Mouse (Mus musculus) ES-E14 (cell line): ENCODE measurements around the gene Fkbp8. TPM values are rescaled to one million over a fixed set of nuclear protein-coding genes. Genes with fewer than 3 reads are reported as not detected.
A peak's percentile ranks its signal among the peaks of the same experiment; 100 is the strongest.

ENCODE experiments used
- DNase-seq: peaks from one replicate; pipeline ENCODE4 v3.0.0-alpha.2; 2013; ENCODE audit warnings: low read depth, low spot score
- H3K27ac ChIP-seq: 2 replicates; pipeline ENCODE4 v1.5.1; 2012; ENCODE audit warnings: low read depth, mild to moderate bottlenecking, low read length, moderate library complexity, mixed read lengths; ENCODE audit not compliant: poor library complexity, insufficient read depth, severe bottlenecking
- H3K36me3 ChIP-seq: 2 replicates; pipeline ENCODE4 v1.6.1; 2012; ENCODE audit warnings: mild to moderate bottlenecking, low read length, moderate library complexity, mixed read lengths; ENCODE audit not compliant: control insufficient read depth, poor library complexity, insufficient read depth, severe bottlenecking
- H3K4me1 ChIP-seq, 2 experiments: fragments of 150-350 bp in 1 of 2; sonication (generic) in 1 of 2; 2 replicates each; pipeline ENCODE4 v1.6.1; 2012; ENCODE audit warnings: low read length in 2 of 2, mild to moderate bottlenecking in 1 of 2, mixed read lengths in 1 of 2; ENCODE audit not compliant: control insufficient read depth in 2 of 2, insufficient read depth in 2 of 2, poor library complexity in 1 of 2
- H3K4me3 ChIP-seq, 2 experiments: fragments of 150-350 bp in 1 of 2; sonication (generic) in 1 of 2; 2 replicates each; pipeline ENCODE4 v1.5.1; 2012; ENCODE audit warnings: low read length in 2 of 2, low read depth in 1 of 2, mild to moderate bottlenecking in 1 of 2, mixed read lengths in 1 of 2; ENCODE audit not compliant: insufficient read depth in 1 of 2, poor library complexity in 1 of 2, severe bottlenecking in 1 of 2
- H3K9ac ChIP-seq: 2 replicates; pipeline ENCODE4 v1.6.1; 2012; ENCODE audit warnings: low read depth, mild to moderate bottlenecking, low read length, mixed read lengths; ENCODE audit not compliant: poor library complexity, insufficient read depth, severe bottlenecking
- H3K9me3 ChIP-seq: fragments of 150-350 bp; sonication (generic); 2 replicates; pipeline ENCODE4 v1.6.1; 2012; ENCODE audit warnings: low read depth, mild to moderate bottlenecking, low read length; ENCODE audit not compliant: control insufficient read depth, insufficient read depth
- CHD2 ChIP-seq: IDR thresholded peaks from 2 replicates; pipeline ENCODE4 v1.6.1; 2014; ENCODE audit warnings: mild to moderate bottlenecking, low read depth, low read length, inconsistent platforms
- HCFC1 ChIP-seq: IDR thresholded peaks from 2 replicates; pipeline ENCODE4 v1.6.1; 2012; ENCODE audit warnings: low read length, inconsistent platforms, borderline replicate concordance; ENCODE audit not compliant: insufficient read depth
- MAFK ChIP-seq: IDR thresholded peaks from 2 replicates; pipeline ENCODE4 v1.6.1; 2014; ENCODE audit warnings: mild to moderate bottlenecking, low read depth, low read length, inconsistent platforms; ENCODE audit not compliant: insufficient read depth
- ZC3H11A ChIP-seq: IDR thresholded peaks from 2 replicates; pipeline ENCODE4 v1.6.1; 2012; ENCODE audit warnings: low read depth, mild to moderate bottlenecking, inconsistent platforms, low read length, borderline replicate concordance
- ZNF384 ChIP-seq: IDR thresholded peaks from 2 replicates; pipeline ENCODE4 v1.6.1; 2012; ENCODE audit warnings: low read depth, low read length, inconsistent platforms
- in situ Hi-C, 2 experiments: fragments of 600-800 bp; cut with MboI; formaldehyde crosslinking; loops; one replicate each; pipeline ENCODE4 v1.15.1; 2025; ENCODE audit warnings: low sequenced_read_pairs in 2 of 2, inconsistent platforms in 1 of 2; ENCODE audit not compliant: unreplicated experiment in 2 of 2
- total RNA-seq: library from RNA; depleted of rRNA; stranded (reverse); fragments of 300-350 nt; gene quantifications from 2 replicates; pipeline ENCODE4 v1.2.3, GENCODE M21; 2012

Gene Fkbp8
- total RNA-seq, 1 experiment = 252 TPM

DNA sequence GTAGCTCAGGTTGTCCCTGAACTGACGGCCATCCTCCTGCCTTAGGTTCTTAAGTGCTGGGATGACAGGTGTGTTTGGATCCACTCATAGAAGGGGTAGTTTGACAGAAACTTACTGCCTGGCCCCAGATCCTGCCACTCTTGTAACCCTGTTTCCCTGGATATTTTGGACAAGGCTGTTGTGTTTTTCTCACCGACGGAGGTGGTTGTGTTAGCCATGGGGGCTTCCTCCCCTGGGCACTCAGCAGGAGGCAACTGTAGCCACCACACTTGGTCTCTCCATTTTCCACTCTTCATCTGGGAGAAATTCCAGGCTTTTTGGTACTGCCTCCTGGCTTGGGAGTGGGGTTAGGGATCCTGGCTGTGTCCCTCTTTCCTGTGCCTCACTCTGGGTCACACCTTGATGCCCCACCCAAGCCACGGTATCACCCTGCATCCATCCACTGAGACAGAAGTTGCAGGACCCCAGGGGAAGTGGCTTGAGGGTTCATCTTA, 12.5 kb downstream of the Fkbp8 start:
- H3K4me1 ChIP-seq = 0 out of 4 replicates have a peak, but pooled peaks cover 0 to 2% of the 10 kb centered on the region in 2 experiments
- H3K36me3 ChIP-seq = peaks cover 4% of the 10 kb centered on the region
- H3K9ac ChIP-seq = peak overlapping the region; percentile 91
- peak overlapping the region; percentile 76 to 85 for H3K4me3 ChIP-seq
- no peak for DNase-seq
- TF ChIP-seq HCFC1 (no peak), MAFK (no peak), ZNF384 (no peak), ZC3H11A (no peak), CHD2 (no peak)
- in situ Hi-C loops = no loop called here
- H3K9me3 ChIP-seq = no peaks in the 10 kb centered on the region
- no peak overlapping the region for H3K27ac ChIP-seq

GRCm38 (mm10) chr8:70540507-70541071, 13.1 kb downstream of the Fkbp8 start:
- no peak for DNase-seq
- Histone ChIP-seq H3K36me3 (peaks cover 1% of the 10 kb centered on the region), H3K9me3 (no peaks in the 10 kb centered on the region), H3K4me1 (0 out of 4 replicates have a peak, but pooled peaks cover 0 to 2% of the 10 kb centered on the region in 2 experiments), H3K4me3 (peak overlapping the region; percentile 76 to 85), H3K9ac (peak overlapping the region; percentile 91), H3K27ac (no peak overlapping the region)
- no peak for TF ChIP-seq CHD2
- no peak for TF ChIP-seq HCFC1
- TF ChIP-seq ZNF384 = no peak
- TF ChIP-seq MAFK = no peak
- TF ChIP-seq ZC3H11A = no peak
- in situ Hi-C loops = no loop called here

DNA sequence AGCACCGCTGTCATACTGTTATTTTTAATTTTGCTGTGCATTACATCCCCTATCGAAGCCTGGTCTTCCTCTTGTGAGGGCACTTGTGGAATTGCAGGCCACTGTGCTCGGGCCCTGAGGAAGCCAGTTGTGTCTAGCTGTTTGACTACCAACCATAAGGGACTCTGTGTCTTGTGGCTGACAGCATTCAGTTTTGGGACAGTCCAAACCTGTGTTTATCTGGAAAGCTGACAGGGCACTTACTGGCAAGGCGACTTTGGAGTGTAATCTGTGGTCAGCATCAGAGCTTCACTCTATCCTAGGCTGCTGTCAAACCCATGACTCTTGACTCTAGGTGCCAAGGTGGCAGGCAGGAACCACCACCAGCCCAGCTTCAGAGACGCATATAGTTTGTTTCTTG, 13.6 kb downstream of the Fkbp8 start:
- no peak overlapping the region for H3K4me3 ChIP-seq
- 0 out of 4 replicates have a peak, but pooled peaks cover 0 to 2% of the 10 kb centered on the region in 2 experiments for H3K4me1 ChIP-seq
- no peak overlapping the region for H3K27ac ChIP-seq
- H3K9ac ChIP-seq = 0 out of 2 replicates have a peak overlapping the region, but pooled peaks have one; percentile 91
- in situ Hi-C loops = no loop called here
- H3K9me3 ChIP-seq = no peaks in the 10 kb centered on the region
- TF ChIP-seq ZNF384 = no peak
- TF ChIP-seq MAFK = no peak
- no peak for TF ChIP-seq CHD2
- TF ChIP-seq ZC3H11A = no peak
- TF ChIP-seq HCFC1 = no peak
- H3K36me3 ChIP-seq = no peaks in the 10 kb centered on the region; the same call in 1 of the 2 replicates
- DNase-seq = no peak

GRCm38 (mm10) chr8:70544200-70544687, 16.7 kb downstream of the Fkbp8 start:
- no peak for DNase-seq
- Histone ChIP-seq H3K4me3 (no peak overlapping the region), H3K9ac (no peak overlapping the region), H3K36me3 (no peaks in the 10 kb centered on the region; the same call in 1 of the 2 replicates), H3K27ac (no peak overlapping the region), H3K4me1 (peaks cover 0 to 2% of the 10 kb centered on the region in 2 experiments; a peak in 1 of 4 replicates), H3K9me3 (no peaks in the 10 kb centered on the region)
- in situ Hi-C loops = no loop called here
- TF ChIP-seq ZNF384 (0 out of 2 replicates have a peak, but pooled peaks have one; percentile 19), HCFC1 (no peak)
